Mouse (Mus musculus): ENCODE data around the gene Ssr3. TPM values are rescaled to one million over a fixed set of nuclear protein-coding genes. Genes with fewer than 3 reads are reported as not detected.
"Not testable (repeated sequence)": the region's sequence is repeated elsewhere in the genome, so short reads cannot be mapped to it uniquely, and the experiment has no call there.

Ssr3 gene
- polyA plus RNA-seq, 1 experiment from 2014 or later: 312 TPM

- no peak overlapping the region for H3K4me2 ChIP-seq
- H3K27ac ChIP-seq (ENCODE audit: low read depth): no peak overlapping the region
- H3K4me3 ChIP-seq (ENCODE audit: low read depth, low read length): no peak overlapping the region
- no peak for TF ChIP-seq CTCF (IDR thresholded peaks at IDR 0.05; ENCODE audit: low read depth)
- ATAC-seq (ENCODE audit: insufficient read depth): no peak
- no peaks in the 10 kb centered on the region for H3K36me3 ChIP-seq (ENCODE audit: insufficient read depth)
- no peaks in the 10 kb centered on the region for H3K27me3 ChIP-seq (ENCODE audit: insufficient read depth, low read length)
- DNase-seq: no peak
- no peaks in the 10 kb centered on the region for H3K9me3 ChIP-seq (ENCODE audit: low read depth, low read length)
- H3K4me1 ChIP-seq (ENCODE audit: insufficient read depth): no peaks in the 10 kb centered on the region
- no peak overlapping the region for H3K9ac ChIP-seq
- WGBS: 39% methylated on average over 5 of the region's 5 CpGs
These were observed 25.6 kb upstream of the Ssr3 start for GRCm38 (mm10) chr3:65417913-65418594.

GRCm38 (mm10) chr3:65416571-65416970 is 24.1 kb upstream of the Ssr3 start:
- no peaks in the 10 kb centered on the region for H3K9me3 ChIP-seq (ENCODE audit: low read depth, low read length)
- H3K27ac ChIP-seq (ENCODE audit: low read depth): no peak overlapping the region
- no peaks in the 10 kb centered on the region for H3K4me1 ChIP-seq (ENCODE audit: insufficient read depth)
- DNase-seq: no peak
- ATAC-seq (ENCODE audit: insufficient read depth): no peak
- no peak overlapping the region for H3K4me3 ChIP-seq (ENCODE audit: low read depth, low read length)
- no peaks in the 10 kb centered on the region for H3K27me3 ChIP-seq (ENCODE audit: insufficient read depth, low read length)
- TF ChIP-seq CTCF (IDR thresholded peaks at IDR 0.05; ENCODE audit: low read depth): no peak
- no peaks in the 10 kb centered on the region for H3K36me3 ChIP-seq (ENCODE audit: insufficient read depth)
- no peak overlapping the region for H3K4me2 ChIP-seq
- no peak overlapping the region for H3K9ac ChIP-seq

GRCm38 (mm10) chr3:65407891-65408290 is 15.5 kb upstream of the Ssr3 start:
- no peak for ATAC-seq (ENCODE audit: insufficient read depth)
- Histone ChIP-seq H3K27ac (ENCODE audit: low read depth) (no peak overlapping the region), H3K4me3 (ENCODE audit: low read depth, low read length) (no peak overlapping the region), H3K9me3 (ENCODE audit: low read depth, low read length) (no peaks in the 10 kb centered on the region), H3K9ac (no peak overlapping the region), H3K36me3 (ENCODE audit: insufficient read depth) (no peaks in the 10 kb centered on the region), H3K4me2 (no peak overlapping the region), H3K4me1 (ENCODE audit: insufficient read depth) (no peaks in the 10 kb centered on the region), H3K27me3 (ENCODE audit: insufficient read depth, low read length) (no peaks in the 10 kb centered on the region)
- no peak for TF ChIP-seq CTCF (IDR thresholded peaks at IDR 0.05; ENCODE audit: low read depth)
- DNase-seq: no peak

GRCm38 (mm10) chr3:65405781-65406180 is 13.4 kb upstream of the Ssr3 start:
- H3K36me3 ChIP-seq (ENCODE audit: insufficient read depth): no peaks in the 10 kb centered on the region
- no peaks in the 10 kb centered on the region for H3K27me3 ChIP-seq (ENCODE audit: insufficient read depth, low read length)
- H3K9me3 ChIP-seq (ENCODE audit: low read depth, low read length): no peaks in the 10 kb centered on the region
- WGBS: 73% methylated on average over 4 of the region's 4 CpGs
- DNase-seq (no peak), ATAC-seq (ENCODE audit: insufficient read depth) (no peak)
- H3K27ac ChIP-seq (ENCODE audit: low read depth): no peak overlapping the region
- H3K4me3 ChIP-seq (ENCODE audit: low read depth, low read length): no peak overlapping the region
- no peaks in the 10 kb centered on the region for H3K4me1 ChIP-seq (ENCODE audit: insufficient read depth)
- no peak for TF ChIP-seq CTCF (IDR thresholded peaks at IDR 0.05; ENCODE audit: low read depth)
- H3K4me2 ChIP-seq: no peak overlapping the region
- no peak overlapping the region for H3K9ac ChIP-seq

- H3K9ac ChIP-seq: no peak overlapping the region
- H3K36me3 ChIP-seq (ENCODE audit: insufficient read depth): no peaks in the 10 kb centered on the region
- no peaks in the 10 kb centered on the region for H3K9me3 ChIP-seq (ENCODE audit: low read depth, low read length)
- H3K4me1 ChIP-seq (ENCODE audit: insufficient read depth): no peaks in the 10 kb centered on the region
- TF ChIP-seq CTCF (IDR thresholded peaks at IDR 0.05; ENCODE audit: low read depth): no peak
- no peak overlapping the region for H3K4me3 ChIP-seq (ENCODE audit: low read depth, low read length)
- no peak overlapping the region for H3K4me2 ChIP-seq
- DNase-seq: no peak
- no peak for ATAC-seq (ENCODE audit: insufficient read depth)
- H3K27me3 ChIP-seq (ENCODE audit: insufficient read depth, low read length): no peaks in the 10 kb centered on the region
- WGBS: 83% methylated on average over 3 of the region's 3 CpGs
- H3K27ac ChIP-seq (ENCODE audit: low read depth): no peak overlapping the region
These were observed 5.1 kb upstream of the Ssr3 start for GRCm38 (mm10) chr3:65397566-65397965.

- Histone ChIP-seq H3K27ac (ENCODE audit: low read depth) (no peak overlapping the region), H3K4me1 (ENCODE audit: insufficient read depth) (no peaks in the 10 kb centered on the region), H3K27me3 (ENCODE audit: insufficient read depth, low read length) (no peaks in the 10 kb centered on the region), H3K9me3 (ENCODE audit: low read depth, low read length) (no peaks in the 10 kb centered on the region), H3K4me3 (ENCODE audit: low read depth, low read length) (no peak overlapping the region), H3K4me2 (no peak overlapping the region), H3K36me3 (ENCODE audit: insufficient read depth) (no peaks in the 10 kb centered on the region), H3K9ac (no peak overlapping the region)
- 76% methylated on average over 4 of the region's 4 CpGs for WGBS
- ATAC-seq (ENCODE audit: insufficient read depth): no peak
- DNase-seq: no peak
- TF ChIP-seq CTCF (IDR thresholded peaks at IDR 0.05; ENCODE audit: low read depth): no peak
These were observed 4.5 kb upstream of the Ssr3 start for GRCm38 (mm10) chr3:65396835-65397504.

GRCm38 (mm10) chr3:65395111-65395510 is 2.7 kb upstream of the Ssr3 start:
- not testable (repeated sequence) for H3K9me3 ChIP-seq (ENCODE audit: low read depth, low read length)

More at GRCm38 (mm10) chr3:65395111-65395510, 2.7 kb upstream of the Ssr3 start:
- H3K4me1 ChIP-seq (ENCODE audit: insufficient read depth); H3K9ac ChIP-seq; DNase-seq; H3K27me3 ChIP-seq (ENCODE audit: insufficient read depth, low read length); H3K27ac ChIP-seq (ENCODE audit: low read depth); ATAC-seq (ENCODE audit: insufficient read depth); H3K4me3 ChIP-seq (ENCODE audit: low read depth, low read length); H3K4me2 ChIP-seq; H3K36me3 ChIP-seq (ENCODE audit: insufficient read depth): not testable (repeated sequence)
- WGBS: 88% methylated on average over 1 of the region's 1 CpGs

Measured in lung, embryonic 14.5 days (tissue).